Mouse (Mus musculus) megakaryocyte, embryonic 14.5 days (primary cell): ENCODE measurements around the gene Nudt22. TPM values are rescaled to one million over a fixed set of nuclear protein-coding genes. Genes with fewer than 3 reads are reported as not detected.
A peak's percentile ranks its signal among the peaks of the same experiment; 100 is the strongest.

Source experiments
- H3K27me3 ChIP-seq: replicated peaks from 2 replicates; pipeline ENCODE3; 2012; ENCODE audit warnings: inconsistent platforms
- H3K36me3 ChIP-seq: replicated peaks from 2 replicates; pipeline ENCODE3; 2012; ENCODE audit warnings: low read length, inconsistent platforms, mixed read lengths
- H3K4me1 ChIP-seq: 2 replicates; pipeline ENCODE4 v1.6.1; 2012; ENCODE audit warnings: inconsistent platforms
- H3K4me3 ChIP-seq: replicated peaks from 2 replicates; pipeline ENCODE3; 2012; ENCODE audit warnings: moderate library complexity, mild to moderate bottlenecking, inconsistent platforms
- H3K9me3 ChIP-seq: 2 replicates; pipeline ENCODE4 v1.6.1; 2012; ENCODE audit warnings: inconsistent platforms
- FLI1 ChIP-seq: IDR thresholded peaks from 2 replicates; pipeline ENCODE4 v1.6.1; 2012; ENCODE audit warnings: low read length, inconsistent platforms, mixed read lengths
- GATA1 ChIP-seq: IDR thresholded peaks from 3 replicates; pipeline ENCODE4 v1.6.1; 2012; ENCODE audit warnings: mixed read lengths, low read length, inconsistent platforms, borderline replicate concordance
- polyA plus RNA-seq: library from polyadenylated mRNA; stranded (reverse); fragments of >175 nt; gene quantifications from 2 replicates; pipeline ENCODE4 v1.2.3, GENCODE M21; 2012; ENCODE audit warnings: low replicate concordance; ENCODE audit not compliant: insufficient read depth

The Nudt22 gene
- polyA plus RNA-seq, 1 experiment, result 9.1 TPM

DNA sequence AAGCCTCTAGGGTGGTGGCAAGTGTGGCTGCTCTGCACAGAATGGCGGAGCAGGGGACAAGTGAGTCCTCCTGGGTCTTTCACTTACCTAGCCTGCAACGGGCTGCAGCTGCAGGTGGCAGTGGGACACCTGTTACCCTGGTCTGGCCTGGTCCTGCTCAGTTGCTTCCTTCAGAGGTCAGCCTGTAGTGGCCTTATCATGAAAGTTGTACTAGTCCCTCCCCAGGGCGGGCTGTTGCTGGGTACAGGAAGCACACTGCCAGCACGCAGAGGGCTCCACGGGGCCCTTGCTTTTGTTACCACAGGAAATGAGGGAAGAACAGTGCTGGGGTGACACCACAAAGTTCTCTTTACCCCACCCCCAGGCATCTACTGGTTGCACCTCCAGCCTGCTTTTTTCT lies 23.3 kb upstream of the Nudt22 start, which contains the start of gene Fermt3:
Gene Fermt3, minus strand, starts transcription at position 279 of the 400 bp plus-strand sequence.
- H3K27me3 ChIP-seq, result no peaks in the 10 kb centered on the region
- H3K36me3 ChIP-seq, result peaks cover 89% of the 10 kb centered on the region
- H3K4me3 ChIP-seq, result peak within 1 kb of the TSS; percentile 96
- H3K4me1 ChIP-seq, result peaks cover 84% of the 10 kb centered on the region
- H3K9me3 ChIP-seq, result no peaks in the 10 kb centered on the region
- TF ChIP-seq FLI1, result peak; percentile 80
- no peak for TF ChIP-seq GATA1

DNA sequence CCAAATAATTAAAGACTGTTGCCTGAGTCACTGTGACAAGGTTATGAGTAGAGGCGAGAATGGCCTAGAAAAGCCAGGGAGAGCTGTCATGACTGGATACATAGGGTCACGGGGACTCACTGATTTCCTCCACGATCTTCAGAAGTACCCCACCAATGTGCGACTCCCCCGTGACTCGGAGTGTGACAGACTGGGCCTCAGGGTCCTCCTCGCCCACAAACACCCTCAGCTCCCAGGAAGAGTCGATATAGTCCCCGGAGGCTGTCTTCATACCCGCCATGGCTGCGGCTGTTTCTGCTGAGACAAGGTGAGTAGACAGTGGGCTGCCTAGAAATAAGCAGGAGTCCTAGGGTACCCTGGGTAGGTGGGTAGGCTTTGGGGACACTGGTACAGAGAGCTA lies 22.6 kb upstream of the Nudt22 start:
- Histone ChIP-seq H3K27me3 (no peaks in the 10 kb centered on the region), H3K4me3 (peak overlapping the region; percentile 96), H3K36me3 (peaks cover 90% of the 10 kb centered on the region), H3K9me3 (no peaks in the 10 kb centered on the region), H3K4me1 (peaks cover 85% of the 10 kb centered on the region)
- TF ChIP-seq GATA1, result no peak
- TF ChIP-seq FLI1, result no peak

DNA sequence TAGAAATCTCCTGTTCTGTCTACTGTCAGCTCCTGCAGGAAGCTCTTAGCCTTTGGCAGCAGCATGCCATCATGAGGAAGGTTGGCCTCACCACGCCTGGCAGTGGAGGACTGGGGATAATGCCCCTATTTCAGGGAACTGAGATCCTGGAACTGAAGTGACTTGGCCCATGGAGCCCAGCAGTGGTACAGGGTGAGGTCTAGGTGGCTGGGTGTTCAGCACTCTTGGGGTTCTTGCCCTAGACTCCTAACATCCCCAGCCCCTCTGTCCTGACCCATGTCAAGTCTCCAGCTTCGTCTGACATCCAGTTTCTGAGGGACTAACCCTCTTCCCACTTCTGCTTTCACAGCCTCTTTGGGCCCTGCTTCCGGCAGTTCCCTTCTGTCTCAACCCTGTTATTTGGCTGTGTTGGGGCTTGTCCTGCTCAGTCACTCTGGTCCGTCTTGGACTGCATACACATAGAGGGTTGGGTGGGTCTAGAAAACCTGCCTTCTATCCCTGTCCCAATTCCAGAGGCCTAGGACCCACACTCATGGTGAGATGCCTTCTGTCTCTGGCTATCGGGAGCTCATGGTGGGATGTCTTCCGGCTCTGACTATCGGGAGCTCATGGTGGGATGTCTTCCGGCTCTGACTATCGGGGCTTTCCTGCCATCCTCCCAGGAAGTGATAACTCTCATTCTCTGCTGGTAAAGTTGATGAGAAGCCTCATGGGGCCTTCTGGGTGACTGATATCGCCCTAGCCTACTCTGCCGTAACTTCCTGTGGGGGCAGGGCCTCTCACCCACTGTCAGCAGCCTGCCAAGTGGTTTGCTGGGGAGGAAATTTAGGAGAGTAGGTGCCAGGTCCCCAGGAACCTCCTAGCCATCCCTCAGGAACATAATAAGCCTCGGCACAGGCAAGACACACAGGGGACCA lies 21.9 kb upstream of the Nudt22 start:
- Histone ChIP-seq H3K4me1 (peaks cover 86% of the 10 kb centered on the region), H3K4me3 (peak overlapping the region; percentile 96), H3K27me3 (no peaks in the 10 kb centered on the region), H3K9me3 (no peaks in the 10 kb centered on the region), H3K36me3 (peaks cover 90% of the 10 kb centered on the region)
- TF ChIP-seq FLI1, result peak; percentile 93
- peak; percentile 92 for TF ChIP-seq GATA1

DNA sequence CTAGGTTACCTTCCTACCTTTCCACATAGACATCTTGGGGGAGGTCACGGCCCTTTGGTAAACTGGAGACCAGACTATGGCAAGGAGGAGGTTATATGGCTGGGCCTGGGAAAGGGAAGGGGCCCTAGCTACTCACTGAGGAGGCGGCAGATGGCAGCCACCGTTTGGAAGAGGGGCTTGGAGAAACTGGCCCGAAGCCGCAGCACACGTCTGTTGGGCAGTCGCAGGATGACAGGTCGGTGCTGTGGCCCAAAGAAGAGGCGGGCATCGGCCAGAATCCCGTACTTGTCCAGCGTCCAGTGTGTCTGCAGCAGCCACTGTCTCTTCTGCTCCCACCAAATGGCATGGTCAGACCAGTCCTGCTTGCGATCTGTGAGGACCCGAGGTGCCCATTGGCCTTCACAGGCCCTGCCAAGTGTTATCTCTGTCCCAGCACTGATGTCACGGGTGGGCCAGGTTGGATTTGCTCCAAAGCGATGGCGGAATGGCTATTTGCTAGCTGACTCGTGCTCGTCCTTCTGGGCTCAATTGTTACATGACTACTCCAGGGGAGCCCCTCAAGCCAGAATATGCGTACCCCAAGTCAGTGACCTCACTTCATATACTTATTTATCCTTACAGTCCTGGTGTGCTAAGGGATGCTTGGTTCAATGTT lies 18.7 kb upstream of the Nudt22 start:
- no peaks in the 10 kb centered on the region for H3K27me3 ChIP-seq
- H3K4me3 ChIP-seq, result peak overlapping the region; percentile 89
- H3K36me3 ChIP-seq, result peaks cover 85% of the 10 kb centered on the region
- peaks cover 76% of the 10 kb centered on the region for H3K4me1 ChIP-seq
- TF ChIP-seq GATA1 (no peak), FLI1 (no peak)
- H3K9me3 ChIP-seq, result no peaks in the 10 kb centered on the region

DNA sequence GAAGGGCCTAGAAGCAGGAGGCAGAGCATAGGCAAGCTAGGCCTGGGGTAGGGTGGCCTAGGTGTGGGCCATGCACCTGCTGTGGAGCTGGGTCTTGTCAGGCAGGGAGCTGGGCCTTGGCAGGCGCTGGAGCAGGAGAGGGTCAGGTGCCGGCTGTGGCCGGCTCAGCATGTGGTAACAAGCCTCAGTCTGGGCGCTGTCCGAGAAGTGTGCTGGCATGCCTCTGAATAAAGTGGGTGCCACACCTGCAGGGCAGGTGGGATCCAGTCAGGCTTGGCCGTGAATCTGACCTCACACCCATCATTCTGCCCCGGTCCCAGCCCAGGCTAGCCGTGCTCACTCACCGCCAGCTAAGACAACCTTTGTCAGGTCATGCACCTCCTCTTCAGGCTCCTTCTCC lies 18.1 kb upstream of the Nudt22 start:
- Histone ChIP-seq H3K36me3 (peaks cover 88% of the 10 kb centered on the region), H3K9me3 (no peaks in the 10 kb centered on the region), H3K4me1 (peaks cover 78% of the 10 kb centered on the region), H3K4me3 (peak overlapping the region; percentile 89), H3K27me3 (no peaks in the 10 kb centered on the region)
- no peak for TF ChIP-seq FLI1
- TF ChIP-seq GATA1, result no peak

DNA sequence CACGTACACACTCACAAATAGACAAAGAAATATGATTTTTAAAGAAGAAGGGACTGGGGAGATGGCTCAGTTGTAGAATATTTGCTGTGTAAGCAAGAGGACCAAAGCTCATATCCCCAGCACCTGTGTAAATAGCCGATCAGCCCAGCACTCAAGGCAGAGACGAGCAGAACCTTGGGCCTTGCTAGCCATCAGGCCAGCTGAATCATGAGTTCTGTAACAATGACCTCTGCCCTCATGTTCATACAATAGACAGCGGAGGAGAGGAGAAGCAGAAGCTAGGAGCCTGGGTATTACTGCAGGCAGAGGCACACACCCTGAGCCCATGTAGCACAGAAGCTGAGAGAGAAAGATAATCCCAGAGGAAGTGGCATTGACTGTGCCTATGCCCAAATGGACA lies 16.5 kb upstream of the Nudt22 start:
- H3K9me3 ChIP-seq, result no peaks in the 10 kb centered on the region
- peaks cover 86% of the 10 kb centered on the region for H3K36me3 ChIP-seq
- TF ChIP-seq GATA1, result no peak
- no peak for TF ChIP-seq FLI1
- H3K4me1 ChIP-seq, result peaks cover 87% of the 10 kb centered on the region
- no peaks in the 10 kb centered on the region for H3K27me3 ChIP-seq
- peak overlapping the region; percentile 89 for H3K4me3 ChIP-seq

DNA sequence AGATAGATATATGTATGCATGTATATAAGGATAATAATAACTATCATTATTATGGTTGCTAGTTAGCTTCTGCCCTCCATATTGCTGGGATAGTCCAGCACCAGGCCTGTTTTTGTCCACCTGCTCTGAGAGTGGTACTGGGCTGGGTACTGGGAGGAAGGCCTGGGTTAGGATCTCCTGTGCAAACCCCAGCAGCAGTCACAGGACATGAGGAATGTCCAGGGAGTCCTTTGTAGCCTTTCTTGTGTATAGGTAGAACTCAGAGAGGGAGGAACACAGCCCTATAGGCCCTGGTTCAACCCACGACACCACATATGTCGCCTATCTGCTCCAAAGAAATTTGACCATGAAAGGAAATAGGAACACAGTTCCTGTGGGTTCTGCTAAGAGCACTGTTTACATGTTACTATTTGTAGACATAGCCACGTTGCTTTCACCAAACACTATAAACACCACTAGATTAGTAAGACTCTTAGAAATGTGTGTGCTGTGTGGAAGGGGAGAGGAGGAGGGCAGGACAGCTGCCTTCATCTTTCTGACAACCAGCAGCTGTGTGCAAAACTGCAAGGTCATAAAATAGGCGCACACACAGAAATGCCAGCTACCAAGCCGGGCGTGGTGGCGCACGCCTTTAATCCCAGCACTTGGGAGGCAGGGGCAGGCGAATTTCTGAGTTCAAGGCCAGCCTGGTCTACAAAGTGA lies 11.1 kb upstream of the Nudt22 start:
- H3K4me3 ChIP-seq, result peak overlapping the region; percentile 56
- peaks cover 87% of the 10 kb centered on the region for H3K4me1 ChIP-seq
- no peaks in the 10 kb centered on the region for H3K9me3 ChIP-seq
- H3K36me3 ChIP-seq, result peaks cover 87% of the 10 kb centered on the region
- no peaks in the 10 kb centered on the region for H3K27me3 ChIP-seq
- TF ChIP-seq FLI1, result no peak
- no peak for TF ChIP-seq GATA1

DNA sequence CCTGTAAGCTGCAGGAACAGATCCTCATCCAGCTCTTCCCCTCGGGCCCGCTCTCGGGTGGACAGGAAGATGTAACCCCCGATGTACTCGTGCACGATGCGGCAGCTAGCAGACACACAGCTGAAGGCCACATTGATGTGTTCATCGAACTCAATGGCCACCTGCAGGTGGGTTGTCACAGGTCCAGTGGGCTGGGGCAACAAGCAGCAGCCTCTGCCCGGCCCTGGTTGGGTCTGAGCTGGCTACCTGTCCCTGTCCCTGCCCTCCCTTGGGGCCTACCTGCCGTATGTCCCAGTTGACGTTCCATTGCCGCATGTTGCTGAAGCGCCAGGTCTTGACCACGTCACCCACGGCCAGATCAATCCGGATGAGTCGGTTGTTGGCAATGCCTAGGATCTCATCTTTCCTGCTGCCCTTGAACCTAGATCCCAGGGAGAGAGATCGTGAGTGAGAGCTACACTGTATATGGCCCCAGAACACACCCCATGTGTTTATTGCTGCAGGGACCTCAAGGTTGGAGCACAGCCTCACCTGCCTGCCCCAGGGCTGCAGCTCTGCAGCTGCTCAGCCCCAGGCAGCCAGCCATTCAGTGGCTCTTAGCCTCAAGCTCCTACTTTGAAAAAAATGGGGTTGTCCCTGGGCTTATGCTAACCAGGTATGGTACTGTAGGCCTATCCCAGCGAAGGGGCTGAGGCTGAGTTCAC lies 3.6 kb upstream of the Nudt22 start:
- H3K36me3 ChIP-seq, result peaks cover 72% of the 10 kb centered on the region

DNA sequence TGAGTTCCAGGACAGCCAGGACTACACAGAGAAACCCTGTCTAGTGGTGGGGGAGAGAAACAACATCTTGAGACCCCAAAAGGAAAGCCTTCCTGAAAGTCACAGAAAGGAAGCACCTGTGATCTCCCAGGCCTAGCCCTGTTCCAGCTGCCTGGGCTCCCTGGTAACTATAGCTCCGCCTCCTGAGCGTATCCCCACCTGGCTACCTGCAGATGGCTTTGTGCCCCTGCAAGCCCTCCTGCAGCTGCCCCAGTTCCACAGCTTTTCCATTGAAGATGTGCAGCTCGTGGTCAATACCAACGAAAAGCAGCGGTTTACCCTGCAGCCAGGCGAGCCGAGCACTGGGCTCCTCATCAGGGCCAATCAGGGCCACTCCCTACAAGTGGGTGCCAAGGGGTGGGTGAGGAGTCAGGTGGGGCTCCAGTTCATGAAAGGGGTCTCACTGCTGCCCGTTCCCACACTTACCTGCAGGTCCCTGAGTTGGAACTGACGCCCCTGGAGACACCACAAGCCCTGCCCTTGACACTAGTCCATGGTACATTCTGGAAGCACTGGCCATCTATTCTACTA lies 1.9 kb upstream of the Nudt22 start:
- TF ChIP-seq FLI1, result no peak
- no peak for TF ChIP-seq GATA1

More for the DNA sequence above, 3.6 kb upstream of the Nudt22 start:
- peaks cover 98% of the 10 kb centered on the region for H3K4me1 ChIP-seq
- no peak overlapping the region for H3K4me3 ChIP-seq
- no peaks in the 10 kb centered on the region for H3K9me3 ChIP-seq
- TF ChIP-seq FLI1 (no peak), GATA1 (no peak)
- H3K27me3 ChIP-seq, result no peaks in the 10 kb centered on the region

More for the DNA sequence above, 1.9 kb upstream of the Nudt22 start:
- no peaks in the 10 kb centered on the region for H3K9me3 ChIP-seq
- H3K4me3 ChIP-seq, result peak overlapping the region; percentile 6
- H3K4me1 ChIP-seq, result peaks cover 97% of the 10 kb centered on the region
- no peaks in the 10 kb centered on the region for H3K27me3 ChIP-seq
- H3K36me3 ChIP-seq, result peaks cover 61% of the 10 kb centered on the region
